Mouse (Mus musculus) neural tube, embryonic 11.5 days (tissue): Measurements from ENCODE around the gene Sec23ip. TPM values are rescaled to one million over a fixed set of nuclear protein-coding genes. Genes with fewer than 3 reads are reported as not detected.

Experiments
- ATAC-seq: fragments of 200-750 bp; cut with Nextera tagmentation; 2 replicates; pipeline ENCODE4 v1.8.0; 2017; ENCODE audit warnings: moderate number of reproducible peaks, mild to moderate bottlenecking, moderate TSS enrichment, moderate library complexity; ENCODE audit not compliant: insufficient read depth, low FRiP score, low TSS enrichment
- DNase-seq: peaks from one replicate; pipeline ENCODE4 v3.0.0-alpha.2; 2015; ENCODE audit warnings: low spot score
- H3K27ac ChIP-seq: fragments of 300-500 bp; sonication (generic); 2 replicates; pipeline ENCODE4 v1.5.1; 2014; ENCODE audit warnings: low read depth, mild to moderate bottlenecking, low read length
- H3K27me3 ChIP-seq: fragments of 300-500 bp; sonication (generic); 2 replicates; pipeline ENCODE4 v1.6.1; 2014; ENCODE audit warnings: mild to moderate bottlenecking, low read length, mixed read lengths; ENCODE audit not compliant: control insufficient read depth, insufficient read depth
- H3K36me3 ChIP-seq: fragments of 300-500 bp; sonication (generic); 2 replicates; pipeline ENCODE4 v1.6.1; 2014; ENCODE audit warnings: mild to moderate bottlenecking, low read length, moderate library complexity, mixed read lengths; ENCODE audit not compliant: control insufficient read depth, insufficient read depth
- H3K4me1 ChIP-seq: fragments of 300-500 bp; sonication (generic); 2 replicates; pipeline ENCODE4 v1.6.1; 2014; ENCODE audit warnings: low read length, mixed read lengths; ENCODE audit not compliant: control insufficient read depth, insufficient read depth
- H3K4me2 ChIP-seq: fragments of 300-500 bp; sonication (generic); 2 replicates; pipeline ENCODE4 v1.6.1; 2014; ENCODE audit warnings: low read depth, mild to moderate bottlenecking, moderate library complexity
- H3K4me3 ChIP-seq: fragments of 300-500 bp; sonication (generic); 2 replicates; pipeline ENCODE4 v1.5.1; 2014; ENCODE audit warnings: low read depth, low read length
- H3K9ac ChIP-seq: fragments of 300-500 bp; sonication (generic); 2 replicates; pipeline ENCODE4 v1.6.1; 2014; ENCODE audit warnings: mild to moderate bottlenecking, low read length
- H3K9me3 ChIP-seq: fragments of 300-500 bp; sonication (generic); 2 replicates; pipeline ENCODE4 v1.6.1; 2016; ENCODE audit warnings: low read length; ENCODE audit not compliant: control insufficient read depth
- WGBS: fragments of 180-500 bp; shearing (Covaris S2); extraction: QIAGEN DNeasy Blood & Tissue Kit; methylation state at CpG from one replicate; pipeline ENCODE4 v1.1.7; 2014; 5-methylcytosine and 5-hydroxymethylcytosine counted together
- microRNA-seq: library from miRNA; unstranded; fragments of <30 nt; microRNA quantifications from one replicate; pipeline ENCODE4, GENCODE M21; 2016
- polyA plus RNA-seq: library from polyadenylated mRNA; unstranded; fragments of >200 nt; fragmentation: Nextera tagmentation; extraction: Ambion mirVana; gene quantifications from 2 replicates; pipeline ENCODE4 v1.2.1, GENCODE M21; 2014

The Sec23ip gene
- polyA plus RNA-seq, 1 experiment from 2014 or later, result 47.8 TPM

GRCm38 (mm10) chr7:128824986-128825563 is 80.3 kb downstream of the Sec23ip start:
- no peaks in the 10 kb centered on the region for H3K9me3 ChIP-seq

GRCm38 (mm10) chr7:128832455-128833081 is 87.8 kb downstream of the Sec23ip start:
- 79% methylated on average over 12 of the region's 12 CpGs for WGBS
- ATAC-seq, result no peak
- no peak overlapping the region for H3K9ac ChIP-seq
- H3K27ac ChIP-seq, result no peak overlapping the region
- no peaks in the 10 kb centered on the region for H3K9me3 ChIP-seq
- H3K4me2 ChIP-seq, result no peak overlapping the region
- H3K4me3 ChIP-seq, result no peak overlapping the region
- no peak for DNase-seq
- no peaks in the 10 kb centered on the region for H3K4me1 ChIP-seq
- H3K27me3 ChIP-seq, result no peaks in the 10 kb centered on the region
- H3K36me3 ChIP-seq, result no peaks in the 10 kb centered on the region

More at GRCm38 (mm10) chr7:128824986-128825563, 80.3 kb downstream of the Sec23ip start:
- Histone ChIP-seq H3K4me2 (no peak overlapping the region), H3K4me1 (no peaks in the 10 kb centered on the region), H3K36me3 (no peaks in the 10 kb centered on the region), H3K27ac (no peak overlapping the region), H3K27me3 (no peaks in the 10 kb centered on the region), H3K4me3 (no peak overlapping the region), H3K9ac (no peak overlapping the region)
- 87% methylated on average over 5 of the region's 5 CpGs for WGBS
- DNase-seq (no peak), ATAC-seq (no peak)

GRCm38 (mm10) chr7:128833196-128833595 is 88.5 kb downstream of the Sec23ip start:
- no peaks in the 10 kb centered on the region for H3K4me1 ChIP-seq
- DNase-seq (no peak), ATAC-seq (no peak)
- WGBS, result 84% methylated on average over 4 of the region's 4 CpGs
- no peak overlapping the region for H3K27ac ChIP-seq
- H3K9ac ChIP-seq, result no peak overlapping the region
- H3K4me3 ChIP-seq, result no peak overlapping the region
- H3K4me2 ChIP-seq, result no peak overlapping the region
- no peaks in the 10 kb centered on the region for H3K36me3 ChIP-seq
- H3K27me3 ChIP-seq, result no peaks in the 10 kb centered on the region
- H3K9me3 ChIP-seq, result no peaks in the 10 kb centered on the region

Small RNAs within 50 kb of the gene (microRNA-seq; reads per million reads assigned to microRNA genes)
- gene Gm25778, result not detected

Other genes starting within 250 kb of the Sec23ip start
- gene Bag3, start 221.3 kb upstream of the Sec23ip start, polyA plus RNA-seq, result 6.0 and 7.2 TPM in 2 replicates
- 97.5 and 98.8 TPM in 2 replicates for gene Inpp5f, start 133.6 kb upstream of the Sec23ip start, polyA plus RNA-seq
- 70.9 and 73.0 TPM in 2 replicates for gene Mcmbp, start 4.4 kb upstream of the Sec23ip start, polyA plus RNA-seq